In the genomic region with DNA sequence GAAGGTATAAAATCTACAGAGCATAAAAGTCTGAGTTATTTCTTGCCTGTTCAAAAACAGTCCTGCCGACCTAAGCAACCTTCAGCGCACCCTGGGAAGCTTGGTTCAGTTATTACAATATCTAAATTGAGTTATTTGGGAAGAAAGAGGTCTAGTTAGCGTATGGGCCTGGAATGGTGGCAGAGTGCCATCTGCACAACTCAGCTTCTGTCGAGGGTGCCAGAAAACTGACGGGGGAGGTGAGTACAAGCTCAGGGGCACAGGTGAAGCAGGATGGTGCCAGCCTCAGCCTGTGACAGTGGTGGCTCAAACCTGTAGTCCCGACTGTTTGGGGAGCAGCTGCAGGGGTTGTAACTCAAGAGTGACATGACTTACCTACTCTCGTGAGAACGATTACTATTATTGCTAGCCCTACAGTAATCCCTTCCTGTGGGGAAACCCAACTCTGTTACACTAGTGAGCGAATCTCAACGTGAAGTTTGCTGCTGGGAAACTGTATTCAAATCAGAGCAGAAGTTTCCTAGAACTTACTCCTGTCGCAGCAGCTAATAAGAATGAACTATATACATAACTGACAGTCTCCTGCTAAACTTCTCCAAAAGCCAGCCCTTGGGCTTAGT, we compare ENCODE assay signal across 12 mouse cellular contexts.
"Had no signal": no experiment of that assay in that cellular context is flagged by ENCODE, and none has a peak within 500 bp of the region (broad histone marks: within the 10 kb centered on the region; RNA-seq: fewer than 3 reads in every experiment).

No protein-coding gene starts in this region.

- ATAC-seq: midbrain, embryonic 13.5 days; midbrain, embryonic 16.5 days had no signal

- DNase-seq: kidney, adult 2 months; kidney, postnatal 36 days; liver, embryonic 13.5 days; lung, adult 2 months; lung, postnatal 14 days; lung, postnatal 4 days; retina, postnatal 1 day; right cerebral cortex, postnatal 25 days; spleen, adult 18-20 months; thymus, postnatal 25 days had no signal
